Mouse (Mus musculus) neutrophil, adult 5-6 weeks (primary cell): ENCODE measurements around the gene Wdr89. TPM values are rescaled to one million over a fixed set of nuclear protein-coding genes. Genes with fewer than 3 reads are reported as not detected.

Source experiments
- ATAC-seq: fragments of 151-379, 151-347 bp; 2 replicates; pipeline ENCODE4 v1.8.0; 2017; ENCODE audit warnings: mild to moderate bottlenecking, moderate TSS enrichment; ENCODE audit not compliant: insufficient number of reproducible peaks, poor library complexity, low FRiP score, severe bottlenecking; ENCODE audit errors: extremely low read depth
- total RNA-seq: library from RNA; stranded (forward); fragments of 200-1000 nt; gene quantifications from 2 replicates; pipeline ENCODE4 v1.2.3, GENCODE M21; 2017

Wdr89 gene
- total RNA-seq, 1 experiment from 2014 or later, result 12.8 TPM

- no peak for ATAC-seq
Observed at GRCm38 (mm10) chr12:75629618-75630017, 39.7 kb downstream of the Wdr89 start.

DNA sequence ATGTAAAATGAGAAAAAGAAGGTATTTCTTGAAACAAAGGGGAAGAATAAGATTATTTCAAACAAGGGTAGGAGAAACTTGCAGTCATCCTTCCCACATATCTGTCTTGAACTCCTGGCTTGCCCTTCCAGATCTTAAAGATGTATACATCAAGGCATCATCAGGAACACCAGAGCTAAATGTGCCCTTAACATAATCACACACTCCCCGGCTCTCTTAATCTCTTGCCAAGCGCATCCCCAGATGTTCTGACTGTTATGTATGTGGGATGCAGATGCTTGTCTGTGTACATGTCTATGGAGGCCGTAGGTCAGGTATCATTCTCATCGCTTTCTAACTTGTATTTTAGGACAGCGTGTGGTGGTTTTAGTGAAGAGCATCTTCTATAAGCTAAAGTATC is 46.0 kb downstream of the Wdr89 start:
- no peak for ATAC-seq

DNA sequence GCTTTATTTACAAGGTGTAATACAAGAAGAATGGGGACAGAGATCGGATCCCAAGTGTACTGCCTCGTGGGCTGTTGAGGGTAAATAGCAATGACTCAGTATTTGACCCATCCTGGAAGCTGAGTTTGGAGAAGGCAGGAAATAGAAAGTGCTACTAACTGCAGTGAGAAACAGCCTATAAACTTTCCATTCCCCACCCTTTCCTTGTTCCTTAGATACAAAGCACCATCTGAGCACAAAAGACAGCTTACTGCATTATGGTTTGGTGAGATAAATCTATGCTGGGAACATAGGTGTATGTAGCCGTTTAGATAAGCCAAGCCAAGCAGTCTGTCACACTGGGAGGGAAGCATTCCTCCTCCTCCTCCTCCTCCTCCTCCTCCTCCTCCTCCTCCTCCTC is 46.5 kb downstream of the Wdr89 start:
- no peak for ATAC-seq

DNA sequence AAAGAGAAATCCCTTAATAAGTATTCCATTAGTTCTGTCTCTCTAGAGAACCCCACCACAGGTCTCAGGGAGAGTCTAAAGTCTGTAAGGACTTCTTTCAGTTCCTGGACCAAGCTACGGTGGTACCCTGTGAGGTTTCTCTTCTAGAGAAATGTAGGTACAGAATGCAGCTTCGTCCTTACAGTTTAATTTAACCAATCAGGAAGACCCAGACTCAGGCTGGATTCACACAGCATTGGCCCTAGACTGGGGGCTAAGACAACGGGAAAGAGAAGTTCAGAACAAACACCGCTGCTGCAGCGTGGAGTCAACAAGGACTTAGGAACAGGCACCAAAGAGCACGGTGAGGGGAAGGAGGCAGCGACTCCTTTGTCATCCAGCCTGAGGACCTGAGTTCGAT is 52.5 kb downstream of the Wdr89 start:
- no peak for ATAC-seq

DNA sequence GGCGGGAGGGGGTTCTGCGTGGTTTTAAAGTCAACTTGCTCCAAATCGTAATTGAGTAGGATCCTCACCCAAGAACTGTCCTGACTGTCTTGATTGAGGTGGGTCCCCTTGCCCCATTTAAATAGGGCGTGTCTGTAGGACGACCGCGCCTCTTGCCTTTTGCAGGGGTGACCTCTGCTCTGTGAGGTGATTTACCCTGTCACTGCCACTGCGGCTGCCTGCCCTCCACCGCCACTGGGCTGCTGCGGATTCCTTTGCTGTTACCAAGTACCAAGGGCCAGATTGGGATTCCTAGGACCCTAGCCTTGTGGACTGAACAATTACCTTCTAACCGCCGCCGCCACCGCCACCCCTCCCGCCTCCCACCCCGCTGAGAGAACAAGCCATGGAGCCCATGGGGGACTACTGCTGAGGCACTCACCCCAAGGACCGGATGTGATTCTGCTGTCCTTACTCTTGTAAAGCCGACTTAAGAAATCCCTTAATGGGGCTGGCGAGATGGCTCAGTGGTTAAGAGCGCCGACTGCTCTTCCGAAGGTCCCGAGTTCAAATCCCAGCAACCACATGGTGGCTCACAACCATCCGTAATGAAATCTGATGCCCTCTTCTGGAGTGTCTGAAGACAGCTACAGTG is 53.1 kb downstream of the Wdr89 start:
- ATAC-seq, result no peak

DNA sequence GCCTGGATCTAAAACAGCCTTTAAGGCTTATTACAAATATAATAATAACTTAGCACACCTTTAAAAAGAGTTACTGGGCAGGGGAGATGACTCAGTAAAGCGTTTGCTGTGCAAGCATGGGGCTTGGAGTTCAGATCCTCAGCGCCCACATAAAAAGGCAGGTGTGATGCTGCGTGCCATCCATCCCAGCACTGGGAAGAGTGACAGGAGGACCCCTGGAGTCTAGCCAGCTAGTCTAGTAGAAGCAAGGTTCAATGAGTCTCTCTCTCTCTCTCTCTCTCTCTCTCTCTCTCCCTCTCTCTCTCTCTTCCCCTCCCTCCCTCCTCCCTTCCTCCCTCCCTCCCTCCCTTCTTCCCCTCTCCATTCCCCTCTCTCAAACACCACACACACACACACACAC is 53.8 kb downstream of the Wdr89 start:
- ATAC-seq, result no peak

- no peak for ATAC-seq
Observed at GRCm38 (mm10) chr12:75612711-75613110, 56.6 kb downstream of the Wdr89 start.

- ATAC-seq, result no peak
Observed at GRCm38 (mm10) chr12:75599490-75599889, 69.8 kb downstream of the Wdr89 start.

DNA sequence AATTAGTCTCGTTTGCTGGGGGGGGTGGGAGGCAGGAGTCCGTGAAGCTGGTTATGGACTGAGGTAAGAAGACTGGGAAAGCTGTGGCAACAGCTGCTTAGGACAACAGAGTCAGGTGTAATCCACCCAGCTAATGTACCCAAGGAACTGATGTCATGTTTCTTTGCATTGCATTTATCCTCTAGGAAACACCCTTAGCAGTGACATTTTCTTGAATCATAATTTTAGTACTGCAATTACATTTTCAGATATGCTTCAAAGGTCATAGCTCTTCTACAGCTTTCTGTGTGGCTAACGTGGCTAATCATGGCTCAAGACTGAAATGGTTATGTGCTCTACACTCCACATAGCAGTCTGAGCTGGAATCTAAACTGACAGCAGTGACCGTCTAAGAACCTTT is 70.3 kb downstream of the Wdr89 start:
- ATAC-seq, result no peak

GRCm38 (mm10) chr12:75597707-75598106 is 71.6 kb downstream of the Wdr89 start:
- ATAC-seq, result no peak

DNA sequence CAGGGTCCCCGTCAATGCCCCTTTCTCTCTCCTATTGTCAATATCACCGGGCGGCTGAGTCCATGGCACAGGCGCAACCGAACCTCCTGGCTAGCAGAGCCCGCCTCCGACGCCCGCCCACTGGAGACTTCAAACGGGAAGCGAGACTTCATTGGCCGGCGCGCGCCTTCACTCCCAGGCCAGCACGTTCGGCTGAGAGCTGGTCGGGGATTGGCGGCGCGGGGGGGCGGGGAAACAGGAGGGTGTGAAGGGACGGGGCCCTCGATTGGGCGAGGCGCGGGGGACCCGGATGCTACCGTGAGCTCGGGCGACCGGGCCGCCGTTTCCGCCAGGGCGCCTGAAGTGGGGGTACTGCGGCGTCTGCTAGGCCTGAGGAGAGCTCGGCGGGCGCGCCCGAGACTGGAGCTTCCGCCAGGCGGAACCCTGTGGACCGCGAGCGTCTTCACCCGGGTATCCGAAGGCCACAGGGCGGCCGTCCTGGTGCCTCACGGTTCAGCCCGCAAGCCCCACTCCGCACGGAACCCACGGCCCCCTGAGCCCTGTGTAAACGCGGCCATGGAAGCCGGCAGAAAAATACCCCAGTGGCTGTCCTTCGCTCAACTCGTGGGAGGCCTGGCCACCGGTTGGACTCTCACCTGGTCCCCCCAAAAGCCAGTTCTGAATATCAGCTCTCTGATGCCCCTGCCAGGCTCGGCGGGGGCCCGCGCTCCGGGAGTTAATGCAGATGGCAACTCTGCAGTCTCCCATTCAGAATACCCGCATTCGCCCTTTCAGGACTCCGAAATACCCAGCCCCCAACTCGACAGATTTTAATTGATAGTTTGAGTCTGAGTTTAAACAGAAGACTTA is 73.0 kb downstream of the Wdr89 start, which contains the start of gene Ppp2r5e:
TSS of gene Ppp2r5e (minus strand) at position 92 of the 849 bp plus-strand sequence.
- ATAC-seq, result peak; percentile 97

DNA sequence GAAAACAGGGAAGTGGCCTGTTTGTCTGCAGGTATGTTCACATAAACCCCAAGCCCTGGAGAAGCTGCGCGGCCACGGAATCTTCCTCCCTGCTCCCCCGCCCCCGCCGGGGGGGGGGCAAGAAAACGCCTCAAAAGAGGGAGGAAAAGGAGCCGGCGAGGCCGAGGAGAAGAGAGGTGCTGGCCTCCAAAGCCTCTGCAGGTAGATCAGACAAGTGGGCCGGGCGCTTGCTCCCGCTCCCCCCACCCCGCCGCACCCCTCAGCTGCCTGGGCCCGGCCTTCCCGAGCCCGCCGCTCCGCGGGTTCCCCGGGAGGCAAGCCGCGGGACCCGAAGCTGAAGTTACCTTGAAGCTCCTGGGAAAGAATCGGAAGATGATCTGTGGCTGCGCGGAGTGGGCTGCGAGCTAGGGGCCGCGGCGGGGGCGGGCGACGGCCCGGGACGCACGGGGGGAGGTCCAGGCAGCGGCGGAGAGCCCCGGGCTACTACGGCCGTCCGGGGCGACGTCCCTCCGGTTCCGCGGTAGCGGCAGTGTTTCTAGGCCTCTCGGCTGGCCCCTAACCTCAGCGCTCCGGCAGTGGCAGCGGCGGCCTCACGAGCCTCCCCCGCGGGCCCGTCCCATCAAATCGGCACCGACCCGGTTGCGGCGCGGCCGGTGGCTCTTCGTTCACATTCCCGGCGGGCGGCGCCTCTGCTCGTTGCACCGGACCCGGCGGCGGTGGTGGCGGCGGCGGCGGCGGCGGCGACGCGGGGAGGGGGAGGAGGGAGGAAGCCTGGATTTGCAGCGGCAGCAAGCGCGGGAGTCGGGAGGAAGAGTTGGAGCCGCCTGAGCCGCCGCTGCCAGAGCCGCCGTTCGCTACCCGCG is 73.8 kb downstream of the Wdr89 start:
- ATAC-seq, result no peak

DNA sequence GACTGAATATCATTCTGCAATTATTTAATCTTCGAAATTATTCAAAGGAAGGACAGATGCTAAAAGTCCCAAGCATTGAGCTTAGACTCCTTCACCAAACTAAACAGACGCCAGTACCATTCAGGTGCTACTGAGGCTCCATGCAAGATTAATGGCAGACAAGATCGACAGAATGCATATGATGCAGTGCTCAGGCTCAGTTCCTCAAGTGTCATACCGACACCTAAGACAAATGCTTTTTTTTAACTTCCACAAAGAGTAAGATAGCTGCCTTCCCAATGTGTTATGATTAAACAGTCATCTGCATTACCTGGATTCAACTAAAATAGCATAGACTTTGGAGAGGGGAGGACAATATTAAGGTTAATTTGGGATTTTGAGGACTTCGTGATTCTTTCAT is 74.9 kb downstream of the Wdr89 start:
- ATAC-seq, result no peak

- ATAC-seq, result no peak
Observed at GRCm38 (mm10) chr12:75593817-75594216, 75.5 kb downstream of the Wdr89 start.

DNA sequence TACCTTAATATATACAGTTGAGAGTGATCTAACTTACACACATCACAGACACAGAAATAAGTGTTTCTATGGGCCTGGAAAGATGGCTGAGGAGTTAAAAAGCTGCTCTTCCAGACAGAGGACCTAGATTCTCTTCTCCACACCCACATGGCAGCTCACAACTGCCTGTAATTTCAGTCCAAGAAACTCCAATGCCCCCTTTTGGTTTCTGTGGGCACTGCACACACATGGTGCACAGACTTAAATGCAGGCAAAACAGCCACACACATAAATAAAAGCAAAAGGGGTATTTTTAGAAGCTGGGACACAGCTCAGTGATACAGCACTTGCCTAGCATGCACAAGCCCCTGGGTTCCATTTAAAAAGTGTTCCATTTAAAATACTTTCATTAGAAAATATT is 81.8 kb downstream of the Wdr89 start:
- no peak for ATAC-seq

- no peak for ATAC-seq
Observed at GRCm38 (mm10) chr12:75583776-75584175, 85.6 kb downstream of the Wdr89 start.
